Comparison of ENCODE assay signal across 8 mouse cellular contexts in the genomic region with DNA sequence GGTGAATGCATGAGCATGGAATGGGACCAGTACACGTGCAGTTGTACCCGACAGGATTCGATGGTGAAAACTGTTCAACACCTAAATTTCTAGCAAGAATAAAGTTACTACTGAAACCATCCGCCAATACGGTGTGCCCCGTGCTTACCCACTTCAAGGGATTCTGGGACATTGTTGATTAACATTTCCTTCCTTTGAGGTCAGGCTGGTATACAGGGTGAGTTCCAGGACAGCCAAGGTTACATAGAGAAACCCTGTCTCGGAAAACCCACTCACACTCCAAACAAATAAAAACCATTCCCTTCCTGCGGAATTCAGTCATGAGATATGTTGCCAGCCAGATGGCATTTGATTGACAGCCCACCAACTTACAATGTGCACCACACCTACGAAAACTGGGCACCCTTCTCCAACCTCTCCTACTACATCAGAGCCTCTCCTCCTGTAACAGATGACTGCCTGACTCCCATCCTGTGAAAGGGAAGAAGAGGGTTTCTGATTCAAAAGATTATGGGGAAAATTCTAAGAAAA. TPM values are rescaled to one million over a fixed set of nuclear protein-coding genes. Genes with fewer than 3 reads are reported as not detected.
DNase-seq lines count a peak whose midpoint lies in the region; ATAC-seq and TF ChIP-seq lines count a peak whose summit lies in the region.

No protein-coding gene starts in this region.

- H3K4me3 ChIP-seq in spleen, adult 2 months (ENCODE audit: extremely low read depth, insufficient read depth, insufficient read length), result peak overlapping the region; percentile 73
- peak overlapping the region; percentile 80 for H3K4me3 ChIP-seq in forebrain, embryonic 10.5 days
- H3K4me3 ChIP-seq in limb, embryonic 10.5 days, result peak overlapping the region; percentile 81
- peak overlapping the region; percentile 81 for H3K4me3 ChIP-seq in midbrain, embryonic 15.5 days

- no peaks in the 10 kb centered on the region for H3K27me3 ChIP-seq in spleen, adult 2 months (ENCODE audit: control insufficient read depth, insufficient read depth, low read length)
- H3K27me3 ChIP-seq in forebrain, embryonic 10.5 days (ENCODE audit: poor library complexity, severe bottlenecking), result no peaks in the 10 kb centered on the region
- no peaks in the 10 kb centered on the region for H3K27me3 ChIP-seq in limb, embryonic 10.5 days (ENCODE audit: low read depth, poor library complexity, severe bottlenecking)
- H3K27me3 ChIP-seq in midbrain, embryonic 15.5 days (replicated peaks), result no peaks in the 10 kb centered on the region

- H3K27ac ChIP-seq in spleen, adult 2 months (ENCODE audit: insufficient read depth, low read length), result peak overlapping the region; percentile 44
- peak overlapping the region; percentile 90 for H3K27ac ChIP-seq in forebrain, embryonic 10.5 days
- peak overlapping the region; percentile 92 for H3K27ac ChIP-seq in limb, embryonic 10.5 days
- H3K27ac ChIP-seq in midbrain, embryonic 15.5 days, result peak overlapping the region; percentile 82

- no peaks in the 10 kb centered on the region for H3K36me3 ChIP-seq in spleen, adult 2 months (ENCODE audit: control insufficient read depth, insufficient read depth, low read length)
- peaks cover 15% of the 10 kb centered on the region for H3K36me3 ChIP-seq in forebrain, embryonic 10.5 days (replicated peaks)
- H3K36me3 ChIP-seq in limb, embryonic 10.5 days, result peaks cover 16% of the 10 kb centered on the region
- no peaks in the 10 kb centered on the region for H3K36me3 ChIP-seq in midbrain, embryonic 15.5 days (replicated peaks)

- no peak for TF ChIP-seq CTCF in spleen, adult 2 months (IDR thresholded peaks at IDR 0.05; ENCODE audit: extremely low read depth, insufficient read depth, insufficient read length, insufficient replicate concordance)

- no peaks in the 10 kb centered on the region for H3K9me3 ChIP-seq in forebrain, embryonic 10.5 days
- H3K9me3 ChIP-seq in limb, embryonic 10.5 days (replicated peaks), result no peaks in the 10 kb centered on the region
- H3K9me3 ChIP-seq in midbrain, embryonic 15.5 days, result no peaks in the 10 kb centered on the region

- H3K9ac ChIP-seq in midbrain, embryonic 15.5 days, result peak overlapping the region; percentile 55

- peak overlapping the region; percentile 77 for H3K4me2 ChIP-seq in midbrain, embryonic 15.5 days

- 13% methylated on average over 9 of the region's 9 CpGs for WGBS in spleen, adult 2 months
- WGBS in forebrain, embryonic 10.5 days, result 21% methylated on average over 9 of the region's 9 CpGs
- WGBS in limb, embryonic 10.5 days, result 19% methylated on average over 9 of the region's 9 CpGs
- 14% methylated on average over 9 of the region's 9 CpGs for WGBS in midbrain, embryonic 15.5 days

- H3K4me1 ChIP-seq in spleen, adult 2 months (ENCODE audit: control insufficient read depth, insufficient read depth, insufficient read length), result no peaks in the 10 kb centered on the region
- peaks cover 29% of the 10 kb centered on the region for H3K4me1 ChIP-seq in forebrain, embryonic 10.5 days
- H3K4me1 ChIP-seq in limb, embryonic 10.5 days, result peaks cover 24% of the 10 kb centered on the region
- H3K4me1 ChIP-seq in midbrain, embryonic 15.5 days, result peaks cover 37% of the 10 kb centered on the region

- DNase-seq in spleen, adult 2 months (ENCODE audit: low read depth in 1 of 2, low spot score in 2 of 2), result no peak
- DNase-seq in spleen, adult 12 weeks (ENCODE audit: low spot score), result no peak
- DNase-seq in forebrain, embryonic 10.5 days (ENCODE audit: extremely low spot score, low spot score), result no peak
- DNase-seq in limb, embryonic 10.5 days (ENCODE audit: low spot score), result no peak
- no peak for DNase-seq in right cerebral cortex, postnatal 10 days (ENCODE audit: low spot score in 2 of 2)
- DNase-seq in adrenal gland, postnatal 25 days, result no peak
- no peak for DNase-seq in left cerebral cortex, adult 9 months (ENCODE audit: low spot score in 2 of 2)

- no peak for TF ChIP-seq POLR2A in spleen, adult 2 months (IDR thresholded peaks at IDR 0.05; ENCODE audit: low read depth, low read length)

- ATAC-seq in midbrain, embryonic 15.5 days (replicated peaks), result peak; percentile 51

RNA-seq across cellular contexts. Expression of gene Stx12, which starts 0.6 kb away (rescaled TPM):
- polyA plus RNA-seq in spleen, adult 2 months (2012; rRNA removed), result 6.3 and 6.8 TPM in 2 replicates
- 52.8 and 53.9 TPM in 2 replicates for polyA plus RNA-seq in forebrain, embryonic 10.5 days (2016; fragmentation: Nextera tagmentation; extraction: Ambion mirVana)
- 45.4 and 52.9 TPM in 2 replicates for polyA plus RNA-seq in limb, embryonic 10.5 days (2016; fragmentation: Nextera tagmentation; extraction: Ambion mirVana)
- polyA plus RNA-seq in midbrain, embryonic 15.5 days (2015; fragmentation: Nextera tagmentation; extraction: Ambion mirVana), result 154 and 161 TPM in 2 replicates
- total RNA-seq in adrenal gland, postnatal 25 days (2021), result 56.4 and 57.6 TPM in 2 replicates

RNA-seq across cellular contexts. Expression of gene Fam76a, which starts 37.4 kb away (rescaled TPM):
- polyA plus RNA-seq in spleen, adult 2 months (2012; rRNA removed), result 7.2 and 9.1 TPM in 2 replicates
- polyA plus RNA-seq in forebrain, embryonic 10.5 days (2016; fragmentation: Nextera tagmentation; extraction: Ambion mirVana), result 29.7 and 32.2 TPM in 2 replicates
- 25.7 and 27.9 TPM in 2 replicates for polyA plus RNA-seq in limb, embryonic 10.5 days (2016; fragmentation: Nextera tagmentation; extraction: Ambion mirVana)
- 44.6 and 45.6 TPM in 2 replicates for polyA plus RNA-seq in midbrain, embryonic 15.5 days (2015; fragmentation: Nextera tagmentation; extraction: Ambion mirVana)
- 35.3 and 36.6 TPM in 2 replicates for total RNA-seq in adrenal gland, postnatal 25 days (2021)

RNA-seq across cellular contexts. Expression of gene Ppp1r8, which starts 41.9 kb away (rescaled TPM):
- 21.3 and 25.0 TPM in 2 replicates for polyA plus RNA-seq in spleen, adult 2 months (2012; rRNA removed)
- 85.0 and 88.9 TPM in 2 replicates for polyA plus RNA-seq in forebrain, embryonic 10.5 days (2016; fragmentation: Nextera tagmentation; extraction: Ambion mirVana)
- polyA plus RNA-seq in limb, embryonic 10.5 days (2016; fragmentation: Nextera tagmentation; extraction: Ambion mirVana), result 79.7 and 80.9 TPM in 2 replicates
- 52.8 and 59.9 TPM in 2 replicates for polyA plus RNA-seq in midbrain, embryonic 15.5 days (2015; fragmentation: Nextera tagmentation; extraction: Ambion mirVana)
- 46.7 and 51.5 TPM in 2 replicates for total RNA-seq in adrenal gland, postnatal 25 days (2021)
